Mouse (Mus musculus) spleen, adult 2 months (tissue): ENCODE results near the gene Pcgf2.

Source experiments
- CTCF ChIP-seq: fragments of 200-500 bp; IDR thresholded peaks from 2 replicates; pipeline ENCODE4 v1.5.1; 2011; ENCODE audit warnings: mild to moderate bottlenecking, inconsistent platforms; ENCODE audit not compliant: insufficient read depth, insufficient read length, insufficient replicate concordance; ENCODE audit errors: extremely low read depth
- POLR2A ChIP-seq: fragments of 200-500 bp; IDR thresholded peaks from 2 replicates; pipeline ENCODE4 v1.6.1; 2011; ENCODE audit warnings: low read depth, low read length, inconsistent platforms

DNA sequence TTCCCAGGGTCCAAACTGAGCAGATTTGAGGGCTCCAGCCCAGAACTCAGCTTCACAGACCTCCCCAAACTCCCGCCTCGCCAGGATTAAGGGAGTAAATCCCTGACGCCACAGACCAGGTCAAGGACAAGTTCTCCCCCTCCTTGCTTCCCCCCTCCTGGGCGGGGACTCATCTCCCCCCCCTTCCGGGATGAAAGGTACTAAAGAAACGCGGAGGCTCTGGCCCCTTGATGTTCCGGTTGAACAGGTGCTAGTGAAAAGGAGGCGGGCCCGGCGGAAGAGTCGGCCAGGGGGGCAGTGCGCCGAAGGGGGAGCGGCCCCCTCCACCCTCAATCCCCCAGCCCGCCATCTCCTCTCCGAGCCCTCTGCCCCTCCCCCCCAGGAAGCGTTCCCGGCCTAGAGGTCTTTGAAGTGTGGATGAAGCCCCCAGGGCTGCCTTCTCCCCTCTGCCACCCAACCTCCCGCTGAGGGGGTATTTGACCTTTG, 38.6 kb downstream of the Pcgf2 start:
- no peak for TF ChIP-seq CTCF
- no peak; the same call in 1 of the 2 replicates for TF ChIP-seq POLR2A
